In the genomic region with DNA sequence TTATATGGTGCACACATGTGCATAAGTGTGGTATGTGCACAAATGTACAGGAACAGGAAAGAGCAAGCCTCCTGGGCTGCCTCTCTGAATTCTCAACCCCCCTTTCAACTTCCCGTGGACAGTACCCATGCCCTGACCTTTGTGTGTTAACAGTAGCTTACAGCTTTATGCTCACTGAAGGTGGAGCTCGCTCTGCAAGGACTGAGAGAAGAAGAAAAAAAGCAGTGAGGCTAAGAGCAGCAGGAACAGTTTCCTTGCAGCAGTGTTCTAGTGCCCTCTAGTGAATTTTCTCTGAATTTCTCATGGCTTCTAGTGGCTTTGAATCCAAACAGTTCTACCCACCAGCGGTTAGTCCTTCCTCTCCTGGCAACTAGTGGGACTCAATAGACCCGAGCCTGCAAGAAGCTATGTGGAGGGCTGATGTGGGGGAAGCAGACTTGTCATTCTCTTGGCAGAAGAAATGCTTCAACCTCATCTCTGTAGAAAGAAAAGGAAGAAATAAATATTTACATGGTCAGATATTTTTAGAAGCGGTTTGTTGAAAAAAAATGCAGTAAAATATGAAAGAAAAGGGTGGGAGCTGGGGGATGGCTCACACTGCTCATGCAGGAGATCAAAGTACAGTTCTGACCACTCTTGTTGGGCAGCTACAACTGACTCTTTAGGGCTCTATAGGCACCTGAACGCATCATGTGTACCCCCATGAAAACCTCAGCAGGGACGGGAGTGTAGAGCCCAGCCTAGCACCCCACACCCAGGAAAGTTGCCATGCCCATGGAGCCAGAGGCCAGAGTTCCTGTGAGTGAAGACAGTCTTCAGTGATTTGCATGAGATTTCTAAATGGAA, we compare ENCODE assay signal across 9 mouse cellular contexts. TPM values are rescaled to one million over a fixed set of nuclear protein-coding genes. Genes with fewer than 3 reads are reported as not detected.
DNase-seq lines count a peak whose midpoint lies in the region; ATAC-seq lines count a peak whose summit lies in the region.
"Had no signal": no experiment of that assay in that cellular context is flagged by ENCODE, and none has a peak within 500 bp of the region (broad histone marks: within the 10 kb centered on the region; RNA-seq: fewer than 3 reads in every experiment).

No protein-coding gene starts in this region.

- no peaks in the 10 kb centered on the region for H3K27me3 ChIP-seq in heart, embryonic 12.5 days (replicated peaks)
- no peaks in the 10 kb centered on the region for H3K27me3 ChIP-seq in hindbrain, embryonic 12.5 days
- peaks cover 7% of the 10 kb centered on the region; the same call in 1 of the 2 replicates for H3K27me3 ChIP-seq in limb, embryonic 13.5 days
- H3K27me3 ChIP-seq in neural tube, embryonic 14.5 days (ENCODE audit: control insufficient read depth, insufficient read depth, low read length), result no peaks in the 10 kb centered on the region

- peaks cover 6% of the 10 kb centered on the region; the same call in 1 of the 2 replicates for H3K4me1 ChIP-seq in heart, embryonic 12.5 days (replicated peaks)
- H3K4me1 ChIP-seq in hindbrain, embryonic 12.5 days, result peaks cover 2% of the 10 kb centered on the region; the same call in 1 of the 2 replicates
- peaks cover 13% of the 10 kb centered on the region for H3K4me1 ChIP-seq in limb, embryonic 13.5 days
- 0 out of 2 replicates have a peak, but pooled peaks cover 2% of the 10 kb centered on the region for H3K4me1 ChIP-seq in neural tube, embryonic 14.5 days (ENCODE audit: control insufficient read depth, insufficient read depth, low read length)

- no peak overlapping the region for H3K4me3 ChIP-seq in heart, embryonic 12.5 days
- H3K4me3 ChIP-seq in hindbrain, embryonic 12.5 days, result no peak overlapping the region
- no peak overlapping the region for H3K4me3 ChIP-seq in limb, embryonic 13.5 days
- H3K4me3 ChIP-seq in neural tube, embryonic 14.5 days (ENCODE audit: low read depth, low read length), result no peak overlapping the region

- ATAC-seq in heart, embryonic 12.5 days (ENCODE audit: insufficient number of reproducible peaks, low FRiP score), result no peak
- peak; percentile 45 for ATAC-seq in CD4-positive, CD25-positive, alpha-beta regulatory T cell, adult 4 months
- ATAC-seq in hindbrain, embryonic 12.5 days (ENCODE audit: low FRiP score), result peak; percentile 42; the same call in 1 of the 2 replicates
- ATAC-seq in limb, embryonic 13.5 days (ENCODE audit: low FRiP score, low read depth), result peak; percentile 71; the same call in 1 of the 2 replicates
- ATAC-seq in neural tube, embryonic 14.5 days (ENCODE audit: low read depth), result peak; percentile 80

- WGBS in heart, embryonic 12.5 days, result 39% methylated on average over 7 of the region's 7 CpGs
- 41% methylated on average over 7 of the region's 7 CpGs for WGBS in hindbrain, embryonic 12.5 days
- 37% methylated on average over 7 of the region's 7 CpGs for WGBS in limb, embryonic 13.5 days
- 37% methylated on average over 7 of the region's 7 CpGs for WGBS in neural tube, embryonic 14.5 days

- no peaks in the 10 kb centered on the region for H3K9me3 ChIP-seq in heart, embryonic 12.5 days (replicated peaks)
- no peaks in the 10 kb centered on the region for H3K9me3 ChIP-seq in hindbrain, embryonic 12.5 days (replicated peaks)
- H3K9me3 ChIP-seq in limb, embryonic 13.5 days, result no peaks in the 10 kb centered on the region
- no peaks in the 10 kb centered on the region for H3K9me3 ChIP-seq in neural tube, embryonic 14.5 days (ENCODE audit: control insufficient read depth, low read length)

- H3K27ac ChIP-seq in heart, embryonic 12.5 days (ENCODE audit: poor library complexity, severe bottlenecking), result no peak overlapping the region
- H3K27ac ChIP-seq in hindbrain, embryonic 12.5 days, result no peak overlapping the region
- H3K27ac ChIP-seq in limb, embryonic 13.5 days, result no peak overlapping the region
- H3K27ac ChIP-seq in neural tube, embryonic 14.5 days (ENCODE audit: low read depth, low read length), result no peak overlapping the region

- H3K36me3 ChIP-seq in heart, embryonic 12.5 days, result no peaks in the 10 kb centered on the region
- no peaks in the 10 kb centered on the region for H3K36me3 ChIP-seq in hindbrain, embryonic 12.5 days
- H3K36me3 ChIP-seq in limb, embryonic 13.5 days, result no peaks in the 10 kb centered on the region
- no peaks in the 10 kb centered on the region for H3K36me3 ChIP-seq in neural tube, embryonic 14.5 days (ENCODE audit: control insufficient read depth, insufficient read depth, low read length)

- DNase-seq in heart, adult 18-20 months, result peak; percentile 36 to 67
- peak; percentile 36 to 42 for DNase-seq in cerebellum, postnatal 25 days
- DNase-seq in spleen, adult 18-20 months, result no peak

- no peak overlapping the region for H3K4me2 ChIP-seq in heart, embryonic 12.5 days
- H3K4me2 ChIP-seq in hindbrain, embryonic 12.5 days (replicated peaks), result no peak overlapping the region
- no peak overlapping the region for H3K4me2 ChIP-seq in limb, embryonic 13.5 days (replicated peaks)
- H3K4me2 ChIP-seq in neural tube, embryonic 14.5 days (ENCODE audit: low read depth, low read length), result no peak overlapping the region

- H3K9ac ChIP-seq in heart, embryonic 12.5 days, result no peak overlapping the region
- H3K9ac ChIP-seq in hindbrain, embryonic 12.5 days, result no peak overlapping the region
- H3K9ac ChIP-seq in limb, embryonic 13.5 days, result no peak overlapping the region
- H3K9ac ChIP-seq in neural tube, embryonic 14.5 days (replicated peaks; ENCODE audit: low read depth, low read length), result no peak overlapping the region

RNA-seq across cellular contexts. Expression of gene Ephb3, which starts 11.8 kb away (rescaled TPM):
- 1 to 10 TPM; 6.8 to 8.3 TPM for total RNA-seq in heart, adult 18-20 months (2021)
- 24.0 and 25.4 TPM in 2 replicates for polyA plus RNA-seq in heart, embryonic 12.5 days (2016; fragmentation: Nextera tagmentation; extraction: Ambion mirVana)
- not detected for polyA plus RNA-seq in CD4-positive, CD25-positive, alpha-beta regulatory T cell, adult 4 months (2017; shearing (Covaris generic))
- 29.1 and 30.2 TPM in 2 replicates for polyA plus RNA-seq in hindbrain, embryonic 12.5 days (2016; fragmentation: Nextera tagmentation; extraction: Ambion mirVana)
- 47.9 and 48.7 TPM in 2 replicates for polyA plus RNA-seq in limb, embryonic 13.5 days (2015; fragmentation: Nextera tagmentation; extraction: Ambion mirVana)
- polyA plus RNA-seq in neural tube, embryonic 14.5 days (2014; fragmentation: Nextera tagmentation; extraction: Ambion mirVana), result 11.4 and 12.0 TPM in 2 replicates

RNA-seq across cellular contexts. Expression of gene Teddm3, which starts 38.9 kb away (rescaled TPM):
- total RNA-seq in heart, adult 18-20 months (2021), result not detected
- not detected in 2 replicates for polyA plus RNA-seq in heart, embryonic 12.5 days (2016; fragmentation: Nextera tagmentation; extraction: Ambion mirVana)
- polyA plus RNA-seq in CD4-positive, CD25-positive, alpha-beta regulatory T cell, adult 4 months (2017; shearing (Covaris generic)), result under 1 TPM in 1 of 2 experiments, not detected in 1; 0.36 TPM
- polyA plus RNA-seq in hindbrain, embryonic 12.5 days (2016; fragmentation: Nextera tagmentation; extraction: Ambion mirVana), result not detected in 2 replicates
- not detected in 2 replicates for polyA plus RNA-seq in limb, embryonic 13.5 days (2015; fragmentation: Nextera tagmentation; extraction: Ambion mirVana)
- 0.39 TPM in 1 of 2 replicates, not detected in the other for polyA plus RNA-seq in neural tube, embryonic 14.5 days (2014; fragmentation: Nextera tagmentation; extraction: Ambion mirVana)
- polyA plus RNA-seq: liver, embryonic 16.5 days had no signal

Comparison
In these comparisons a context has a peak if more than half of its experiments do, and no peak if none do; other contexts are left out.
1. DNase-seq: peak in heart, adult 18-20 months (2 of 2) and cerebellum, postnatal 25 days (2 of 2); none in spleen, adult 18-20 months (0 of 2).
2. RNA of gene Ephb3, which starts 11.8 kb away (polyA plus RNA-seq): 47.9 to 48.7 TPM in limb, embryonic 13.5 days, 29.1 to 30.2 TPM in hindbrain, embryonic 12.5 days, 24.0 to 25.4 TPM in heart, embryonic 12.5 days and 11.4 to 12.0 TPM in neural tube, embryonic 14.5 days; not detected in CD4-positive, CD25-positive, alpha-beta regulatory T cell, adult 4 months; every median in the first group is over 10 times any median in the second.